Comparison of ENCODE assay signal across 8 mouse cellular contexts in genomic region chr17:70850233-70850995, GRCm38 (mm10). TPM values are rescaled to one million over a fixed set of nuclear protein-coding genes. Genes with fewer than 3 reads are reported as not detected.
DNase-seq lines count a peak whose midpoint lies in the region.

No protein-coding gene starts in this region.

- DNase-seq in right cerebral cortex, postnatal 14 days: peak; percentile 20
- DNase-seq in right cerebral cortex, postnatal 25 days: no peak
- DNase-seq in embryo, embryonic 11 days: peak; percentile 80
- DNase-seq in heart, adult 8-10 months (ENCODE audit: low spot score): peak; percentile 60
- DNase-seq in kidney, adult 9 months: peak; percentile 64
- peak; percentile 78 for DNase-seq in lung, postnatal 10 days
- DNase-seq in retina, postnatal 1 day: peak; percentile 82
- DNase-seq in Muller cell, postnatal 12 days (ENCODE audit: inconsistent ontology term): no peak

RNA-seq across cellular contexts. Expression of gene Tgif1, which starts 2.9 kb away (rescaled TPM):
- 1 to 10 TPM; 2.8 to 4.8 (median 3.9) TPM for total RNA-seq in heart, adult 8-10 months (2022)

Comparison
In these comparisons a context has a peak if more than half of its experiments do, and no peak if none do; other contexts are left out.
1. DNase-seq: peak in right cerebral cortex, postnatal 14 days (single experiment), embryo, embryonic 11 days (single experiment), heart, adult 8-10 months (single experiment), kidney, adult 9 months (single experiment), lung, postnatal 10 days (single experiment) and retina, postnatal 1 day (single experiment); none in right cerebral cortex, postnatal 25 days (single experiment) and Muller cell, postnatal 12 days (single experiment).